Mouse (Mus musculus) spleen, adult 2 months (tissue): Measurements from ENCODE around the gene Rplp1. TPM values are rescaled to one million over a fixed set of nuclear protein-coding genes. Genes with fewer than 3 reads are reported as not detected.

Experiments used
- DNase-seq, 2 experiments: peaks; one replicate each; pipeline versions ENCODE4 v3.0.0 to v3.0.0-alpha.2; 2012 to 2021; ENCODE audit warnings: low spot score in 2 of 2, low read depth in 1 of 2
- H3K27ac ChIP-seq: fragments of 200-500 bp; 2 replicates; pipeline ENCODE4 v1.5.1; 2012; ENCODE audit warnings: low read length, inconsistent platforms; ENCODE audit not compliant: insufficient read depth
- H3K27me3 ChIP-seq: fragments of 200-500 bp; 2 replicates; pipeline ENCODE4 v1.6.1; 2012; ENCODE audit warnings: mild to moderate bottlenecking, moderate library complexity, low read length, inconsistent platforms; ENCODE audit not compliant: control insufficient read depth, insufficient read depth
- H3K36me3 ChIP-seq: fragments of 200-500 bp; 2 replicates; pipeline ENCODE4 v1.6.1; 2012; ENCODE audit warnings: mild to moderate bottlenecking, low read length, inconsistent platforms; ENCODE audit not compliant: control insufficient read depth, insufficient read depth
- H3K4me1 ChIP-seq: fragments of 200-500 bp; 2 replicates; pipeline ENCODE4 v1.6.1; 2011; ENCODE audit warnings: inconsistent platforms; ENCODE audit not compliant: control insufficient read depth, insufficient read depth, insufficient read length
- H3K4me3 ChIP-seq: fragments of 200-500 bp; 2 replicates; pipeline ENCODE4 v1.5.1; 2011; ENCODE audit warnings: mild to moderate bottlenecking, inconsistent platforms; ENCODE audit not compliant: insufficient read depth, insufficient read length; ENCODE audit errors: extremely low read depth
- CTCF ChIP-seq: fragments of 200-500 bp; IDR thresholded peaks from 2 replicates; pipeline ENCODE4 v1.5.1; 2011; ENCODE audit warnings: mild to moderate bottlenecking, inconsistent platforms; ENCODE audit not compliant: insufficient read depth, insufficient read length, insufficient replicate concordance; ENCODE audit errors: extremely low read depth
- POLR2A ChIP-seq: fragments of 200-500 bp; IDR thresholded peaks from 2 replicates; pipeline ENCODE4 v1.6.1; 2011; ENCODE audit warnings: low read depth, low read length, inconsistent platforms
- WGBS: fragments of 180-500 bp; shearing (Covaris S2); methylation state at CpG from one replicate; pipeline ENCODE4 v1.1.7; 2018; 5-methylcytosine and 5-hydroxymethylcytosine counted together
- polyA plus RNA-seq: library from polyadenylated mRNA; depleted of rRNA; stranded (reverse); fragments of >200 nt; gene quantifications from 2 replicates; pipeline ENCODE4 v1.2.3, GENCODE M21; 2012

Rplp1 gene
- polyA plus RNA-seq, 1 experiment = 13,207 TPM

DNA sequence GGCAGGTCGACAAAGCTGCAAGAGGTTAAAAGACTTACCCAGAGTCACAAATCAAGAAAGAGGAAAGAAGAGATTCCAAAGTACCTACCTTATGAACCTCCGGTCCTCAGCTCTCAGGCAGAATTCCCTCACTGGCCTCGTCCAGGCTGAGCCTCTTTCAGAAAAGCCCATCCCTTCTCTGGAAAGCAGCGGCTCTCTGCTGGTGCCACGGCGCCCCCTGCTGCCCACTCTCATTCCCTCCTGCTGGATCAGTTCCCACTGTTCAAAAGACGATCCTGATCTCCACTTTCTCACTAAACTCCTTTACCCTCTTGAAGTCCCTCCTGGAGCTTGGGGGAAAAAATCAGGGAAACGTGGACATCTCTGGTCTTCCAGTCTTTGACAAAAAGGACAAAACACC is 15.9 kb downstream of the Rplp1 start:
- H3K36me3 ChIP-seq = no peaks in the 10 kb centered on the region
- TF ChIP-seq CTCF (peak; percentile 94), POLR2A (no peak)
- peaks cover 6% of the 10 kb centered on the region; the same call in 1 of the 2 replicates for H3K4me1 ChIP-seq
- peak; percentile 15 to 64 for DNase-seq
- no peaks in the 10 kb centered on the region for H3K27me3 ChIP-seq
- H3K4me3 ChIP-seq = no peak overlapping the region
- 1% methylated on average over 8 of the region's 8 CpGs for WGBS
- no peak overlapping the region for H3K27ac ChIP-seq

DNA sequence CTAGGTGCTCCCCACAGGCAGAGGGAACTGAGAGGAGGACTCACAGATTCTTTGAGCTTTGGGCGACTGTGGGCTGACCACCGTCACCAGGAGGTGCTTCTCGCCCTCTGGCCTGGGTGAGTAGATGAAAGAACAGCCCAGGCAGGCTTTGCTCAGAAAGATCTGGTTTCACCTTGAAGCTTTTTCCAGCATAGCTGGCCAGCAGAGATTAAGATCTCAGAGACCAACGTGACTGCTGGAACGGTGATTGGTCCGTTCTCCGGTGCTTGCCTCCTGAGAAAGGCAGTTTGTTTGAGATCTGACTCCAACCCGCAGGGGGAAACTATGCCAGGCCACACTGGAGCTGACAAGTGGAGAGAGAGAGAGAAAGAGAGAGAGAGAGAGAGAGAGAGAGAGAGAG is 19.3 kb downstream of the Rplp1 start:
- H3K36me3 ChIP-seq = no peaks in the 10 kb centered on the region
- H3K4me1 ChIP-seq = no peaks in the 10 kb centered on the region
- no peak for DNase-seq
- H3K27ac ChIP-seq = no peak overlapping the region
- TF ChIP-seq CTCF = no peak
- no peak for TF ChIP-seq POLR2A
- 84% methylated on average over 8 of the region's 8 CpGs for WGBS
- H3K4me3 ChIP-seq = no peak overlapping the region
- no peaks in the 10 kb centered on the region for H3K27me3 ChIP-seq

DNA sequence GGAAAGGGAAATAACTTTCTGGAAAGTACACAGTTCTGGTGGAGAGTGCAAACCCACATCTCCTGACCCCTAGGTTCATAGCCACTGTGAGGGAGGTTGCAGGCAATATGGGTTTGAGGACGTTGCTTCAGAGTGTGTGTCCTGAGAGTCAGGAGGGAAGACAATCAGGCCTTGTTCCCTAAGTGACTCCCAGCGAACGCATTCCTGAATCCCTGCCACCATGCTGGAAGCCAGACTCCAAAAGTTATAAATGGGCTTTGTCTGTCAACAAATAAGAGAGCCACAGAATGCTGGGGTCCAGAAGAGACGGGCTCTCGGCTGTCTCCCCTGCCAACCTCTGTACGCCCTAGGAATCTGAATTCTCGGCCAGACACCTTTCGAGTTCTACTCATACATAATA is 24.5 kb downstream of the Rplp1 start:
- 84% methylated on average over 8 of the region's 8 CpGs for WGBS
- TF ChIP-seq CTCF = no peak
- TF ChIP-seq POLR2A = no peak
- Histone ChIP-seq H3K4me1 (no peaks in the 10 kb centered on the region), H3K36me3 (no peaks in the 10 kb centered on the region), H3K27ac (no peak overlapping the region), H3K4me3 (no peak overlapping the region), H3K27me3 (no peaks in the 10 kb centered on the region)
- DNase-seq = no peak

GRCm38 (mm10) chr9:61887661-61888379 is 26.5 kb downstream of the Rplp1 start:
- Histone ChIP-seq H3K4me1 (no peaks in the 10 kb centered on the region), H3K27me3 (no peaks in the 10 kb centered on the region), H3K27ac (no peak overlapping the region), H3K36me3 (no peaks in the 10 kb centered on the region), H3K4me3 (no peak overlapping the region)
- DNase-seq = no peak
- TF ChIP-seq CTCF = no peak
- no peak for TF ChIP-seq POLR2A
- WGBS = 71% methylated on average over 11 of the region's 11 CpGs

GRCm38 (mm10) chr9:61885964-61886363 is 28.4 kb downstream of the Rplp1 start:
- H3K4me3 ChIP-seq = no peak overlapping the region
- H3K36me3 ChIP-seq = no peaks in the 10 kb centered on the region
- H3K27me3 ChIP-seq = no peaks in the 10 kb centered on the region
- TF ChIP-seq POLR2A (no peak), CTCF (no peak)
- no peak overlapping the region for H3K27ac ChIP-seq
- no peak for DNase-seq
- H3K4me1 ChIP-seq = no peaks in the 10 kb centered on the region
- 63% methylated on average over 7 of the region's 7 CpGs for WGBS

DNA sequence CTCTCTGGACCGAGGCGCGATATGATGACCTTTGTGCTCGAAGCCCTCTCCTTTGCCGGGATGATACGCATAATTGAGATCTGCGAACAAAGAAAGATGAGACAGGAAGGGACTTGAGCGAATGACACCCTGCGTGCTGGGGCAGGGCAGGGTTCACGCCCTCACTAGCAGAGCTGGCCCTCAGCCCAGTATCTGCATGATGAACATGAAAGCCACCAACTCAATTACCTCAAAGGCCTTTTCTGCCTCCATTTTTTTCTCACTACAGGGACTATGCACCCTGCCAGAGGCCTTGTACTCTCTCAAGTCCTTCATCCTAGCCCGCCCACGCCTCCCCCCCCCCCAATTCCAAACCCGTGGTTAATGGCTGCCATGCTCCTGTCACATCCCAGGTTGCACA is 29.4 kb downstream of the Rplp1 start:
- Histone ChIP-seq H3K4me3 (no peak overlapping the region), H3K4me1 (no peaks in the 10 kb centered on the region), H3K27ac (no peak overlapping the region), H3K36me3 (no peaks in the 10 kb centered on the region), H3K27me3 (no peaks in the 10 kb centered on the region)
- 81% methylated on average over 13 of the region's 13 CpGs for WGBS
- TF ChIP-seq POLR2A (no peak), CTCF (no peak)
- no peak for DNase-seq

- no peaks in the 10 kb centered on the region for H3K36me3 ChIP-seq
- no peak for DNase-seq
- H3K27me3 ChIP-seq = no peaks in the 10 kb centered on the region
- no peaks in the 10 kb centered on the region for H3K4me1 ChIP-seq
- 91% methylated on average over 7 of the region's 7 CpGs for WGBS
- no peak overlapping the region for H3K27ac ChIP-seq
- H3K4me3 ChIP-seq = no peak overlapping the region
- TF ChIP-seq CTCF (no peak), POLR2A (no peak)
Measured at GRCm38 (mm10) chr9:61884375-61884774, 30.0 kb downstream of the Rplp1 start.

DNA sequence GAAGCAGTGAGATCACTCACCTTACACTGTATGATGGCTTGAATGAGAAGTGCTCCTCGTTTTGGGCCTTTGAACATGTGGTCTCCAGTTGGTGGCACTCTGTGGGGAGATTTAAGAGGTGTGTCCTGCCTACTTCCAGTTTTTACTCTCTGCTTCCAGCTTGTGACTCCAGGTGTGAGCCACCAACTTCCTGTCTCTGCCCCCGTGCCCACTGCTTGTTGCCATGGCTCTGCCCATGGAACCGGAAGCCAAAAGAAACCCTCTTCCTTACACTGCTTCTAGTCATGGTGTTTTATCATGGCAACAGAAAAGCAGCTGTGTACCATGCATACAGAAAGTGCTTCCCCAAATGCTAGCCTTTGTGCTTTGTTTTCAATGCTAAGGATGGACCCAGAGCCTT is 32.2 kb downstream of the Rplp1 start:
- Histone ChIP-seq H3K27ac (no peak overlapping the region), H3K4me1 (no peaks in the 10 kb centered on the region), H3K4me3 (no peak overlapping the region), H3K36me3 (no peaks in the 10 kb centered on the region), H3K27me3 (no peaks in the 10 kb centered on the region)
- no peak for TF ChIP-seq POLR2A
- no peak for TF ChIP-seq CTCF
- DNase-seq = no peak
- 3% methylated on average over 3 of the region's 3 CpGs for WGBS
